Mouse (Mus musculus) thymus, postnatal 25 days (tissue): ENCODE results near the gene Ccn1.

Experiments used
- DNase-seq: peaks from one replicate; pipeline ENCODE4 v3.0.0; 2022

The Ccn1 gene

DNA sequence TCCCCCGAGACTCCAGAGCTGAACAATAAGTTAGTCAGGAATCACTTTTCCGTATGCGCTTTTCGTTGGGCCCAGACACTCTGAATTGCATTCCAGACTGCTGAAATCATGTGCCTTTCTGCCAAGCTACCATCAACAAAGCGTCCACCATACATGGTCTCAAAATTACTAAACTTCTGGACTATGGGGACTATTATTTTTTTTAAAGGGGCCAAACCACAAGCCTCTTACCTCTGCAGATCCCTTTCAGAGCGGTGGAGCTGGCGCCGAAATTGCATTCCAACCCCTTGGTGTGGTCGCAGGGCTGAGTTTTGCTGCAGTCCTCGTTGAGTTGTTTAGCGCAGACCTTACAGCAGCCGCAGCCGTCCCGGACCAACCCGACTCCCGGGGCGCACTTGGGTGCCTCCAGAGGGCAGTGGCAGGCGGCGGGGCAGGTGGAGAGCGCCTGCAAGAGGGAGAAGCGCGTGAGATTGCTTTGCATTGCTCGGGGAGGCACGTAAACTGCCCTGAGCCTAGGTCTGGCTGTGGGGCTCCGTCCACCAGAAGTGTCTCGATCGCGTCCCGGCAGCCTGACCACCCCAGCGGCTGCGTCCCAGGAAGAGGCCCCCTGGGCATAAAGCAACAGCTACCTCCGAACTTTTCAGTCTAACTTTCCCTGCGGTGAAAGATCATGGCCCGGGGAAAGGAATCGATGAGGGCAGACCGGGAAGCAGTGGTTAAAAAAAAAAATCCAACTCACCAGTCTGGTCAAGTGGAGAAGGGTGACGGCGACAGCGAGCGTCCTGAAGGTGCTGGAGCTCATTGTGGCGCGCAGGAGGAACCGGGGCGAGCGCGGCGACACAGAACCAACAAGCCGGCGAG lies 560 bp downstream of the Ccn1 start:
- DNase-seq = no peak

DNA sequence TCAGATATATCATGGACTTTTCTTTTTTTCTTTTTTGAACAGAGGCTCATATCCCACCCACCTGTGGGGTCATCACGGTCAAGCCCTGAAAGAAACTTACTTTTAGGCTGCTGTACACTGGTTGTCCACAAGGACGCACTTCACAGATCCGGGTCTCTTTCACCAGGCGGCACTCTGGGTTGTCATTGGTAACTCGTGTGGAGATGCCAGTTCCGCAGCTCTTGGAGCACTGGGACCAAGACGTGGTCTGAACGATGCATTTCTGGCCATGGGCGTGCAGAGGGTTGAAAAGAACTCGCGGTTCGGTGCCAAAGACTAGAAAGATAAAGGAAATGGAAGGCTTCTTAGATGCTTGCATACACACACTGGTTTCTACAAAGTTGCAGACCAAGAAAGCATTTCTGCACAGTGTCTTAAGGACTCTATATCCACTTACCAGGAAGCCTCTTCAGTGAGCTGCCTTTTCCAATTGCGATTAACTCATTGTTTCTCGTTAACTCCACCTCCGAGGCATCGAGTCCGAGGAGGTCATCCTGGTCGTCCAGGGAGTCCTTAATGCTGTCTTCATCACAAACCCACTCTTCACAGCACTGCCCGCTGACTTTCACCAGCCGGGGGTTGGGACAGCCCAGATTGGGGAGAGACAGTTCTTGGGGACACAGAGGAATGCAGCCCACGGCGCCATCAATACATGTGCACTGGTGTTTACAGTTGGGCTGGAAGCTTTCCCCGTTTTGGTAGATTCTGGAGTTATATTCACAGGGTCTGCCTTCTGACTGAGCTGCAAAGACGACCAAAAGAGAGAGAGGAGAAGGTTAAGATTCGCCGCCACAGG lies 1.5 kb downstream of the Ccn1 start:
- no peak for DNase-seq

DNA sequence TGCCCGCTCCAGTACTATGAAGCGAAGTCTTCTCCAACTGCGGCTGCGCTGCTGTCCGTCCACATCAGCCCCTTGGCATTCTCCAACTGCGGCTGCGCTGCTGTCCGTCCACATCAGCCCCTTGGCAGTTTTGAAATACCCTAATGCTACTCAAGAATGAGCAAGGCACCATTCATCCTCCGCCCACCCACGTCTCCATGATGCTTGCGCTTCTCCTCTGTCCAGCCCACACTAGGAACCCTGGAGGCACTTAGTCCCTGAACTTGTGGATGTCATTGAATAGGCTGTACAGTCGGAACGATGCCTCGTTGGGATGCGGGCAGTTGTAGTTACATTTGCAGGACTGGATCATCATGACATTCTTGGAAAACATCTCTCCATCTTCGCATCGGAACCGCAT lies 2.4 kb downstream of the Ccn1 start:
- no peak for DNase-seq

GRCm38 (mm10) chr3:145646666-145647065 lies 3.1 kb downstream of the Ccn1 start:
- DNase-seq = no peak

- DNase-seq = no peak
Measured at GRCm38 (mm10) chr3:145646009-145646408, 3.8 kb downstream of the Ccn1 start.

GRCm38 (mm10) chr3:145645463-145645862 lies 4.3 kb downstream of the Ccn1 start:
- no peak for DNase-seq

DNA sequence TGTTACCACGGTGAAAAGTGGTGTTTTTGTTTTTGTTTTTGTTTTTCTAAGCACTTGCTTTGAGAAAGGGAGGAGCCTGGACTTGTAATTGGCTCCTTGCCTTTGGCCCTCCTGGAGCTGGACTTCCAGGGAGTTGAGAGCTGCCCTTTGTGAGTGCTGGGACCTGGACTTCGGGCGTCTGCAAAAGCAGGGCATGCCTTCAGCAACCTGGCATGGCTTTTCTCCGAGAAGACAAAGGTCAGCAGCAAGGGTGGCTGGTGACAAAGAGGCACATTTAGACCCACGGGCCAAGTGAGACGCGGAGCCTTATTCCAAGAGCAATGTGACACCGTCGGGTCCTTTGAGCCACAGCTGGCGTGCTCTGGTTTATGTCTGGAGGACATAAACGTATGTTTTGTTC lies 6.9 kb downstream of the Ccn1 start:
- no peak for DNase-seq

DNA sequence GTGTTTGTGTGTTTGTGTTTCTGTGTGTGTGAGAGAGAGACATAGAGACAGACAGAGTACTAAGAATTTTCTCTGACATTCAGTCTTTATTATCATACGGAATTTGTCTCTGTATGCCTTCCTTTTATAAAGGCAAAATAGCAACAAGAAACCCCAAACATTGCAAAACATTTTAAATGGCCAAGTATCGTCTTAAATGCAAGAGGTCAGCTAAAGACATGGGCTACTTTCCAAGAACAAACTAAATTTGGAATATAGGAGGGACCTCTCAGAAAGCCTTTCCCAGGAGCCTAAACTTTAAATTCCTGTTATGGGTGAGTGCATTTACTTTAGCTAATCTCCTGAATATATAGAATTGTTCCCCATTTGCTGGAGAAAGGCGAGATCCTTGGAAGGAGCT lies 7.9 kb downstream of the Ccn1 start:
- DNase-seq = no peak

GRCm38 (mm10) chr3:145641036-145641685 lies 8.6 kb downstream of the Ccn1 start:
- no peak for DNase-seq

DNA sequence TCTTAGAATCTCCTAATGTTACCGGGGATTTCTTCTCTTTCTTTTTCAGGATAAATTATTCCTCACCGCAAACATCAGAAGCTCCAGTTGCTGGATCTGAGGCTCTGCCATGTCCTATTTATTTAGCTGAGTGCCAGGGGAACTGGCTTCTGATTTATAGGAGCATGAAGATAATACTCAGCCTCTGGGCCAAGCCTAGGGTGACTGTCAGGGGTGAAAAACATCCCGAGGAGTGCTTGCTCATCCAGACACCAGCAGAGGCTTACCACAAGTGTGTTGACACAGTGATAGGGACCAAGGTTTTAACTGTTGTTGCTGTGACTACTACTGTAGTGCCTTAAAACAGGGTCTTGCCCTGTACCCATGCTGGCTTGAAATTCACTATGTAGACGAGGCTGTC lies 9.2 kb downstream of the Ccn1 start:
- no peak for DNase-seq

DNA sequence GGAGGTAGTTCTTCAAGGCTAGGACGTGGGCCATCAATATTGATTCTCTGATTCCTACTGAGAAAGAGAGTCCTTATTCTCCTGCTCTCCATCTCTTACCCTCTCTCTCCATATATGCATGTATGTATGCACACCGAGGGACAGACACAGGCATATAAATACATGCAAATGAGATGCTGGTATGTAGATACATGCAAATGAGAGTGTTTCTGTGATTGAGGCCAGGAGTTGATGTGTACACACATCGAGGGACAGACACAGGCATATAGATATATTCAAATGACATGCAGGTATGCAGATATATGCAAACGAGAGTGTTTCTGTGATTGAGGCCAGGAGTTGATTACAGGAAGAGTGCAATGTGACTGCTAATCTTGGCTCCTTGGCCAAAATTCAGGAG lies 9.6 kb downstream of the Ccn1 start:
- no peak for DNase-seq

DNA sequence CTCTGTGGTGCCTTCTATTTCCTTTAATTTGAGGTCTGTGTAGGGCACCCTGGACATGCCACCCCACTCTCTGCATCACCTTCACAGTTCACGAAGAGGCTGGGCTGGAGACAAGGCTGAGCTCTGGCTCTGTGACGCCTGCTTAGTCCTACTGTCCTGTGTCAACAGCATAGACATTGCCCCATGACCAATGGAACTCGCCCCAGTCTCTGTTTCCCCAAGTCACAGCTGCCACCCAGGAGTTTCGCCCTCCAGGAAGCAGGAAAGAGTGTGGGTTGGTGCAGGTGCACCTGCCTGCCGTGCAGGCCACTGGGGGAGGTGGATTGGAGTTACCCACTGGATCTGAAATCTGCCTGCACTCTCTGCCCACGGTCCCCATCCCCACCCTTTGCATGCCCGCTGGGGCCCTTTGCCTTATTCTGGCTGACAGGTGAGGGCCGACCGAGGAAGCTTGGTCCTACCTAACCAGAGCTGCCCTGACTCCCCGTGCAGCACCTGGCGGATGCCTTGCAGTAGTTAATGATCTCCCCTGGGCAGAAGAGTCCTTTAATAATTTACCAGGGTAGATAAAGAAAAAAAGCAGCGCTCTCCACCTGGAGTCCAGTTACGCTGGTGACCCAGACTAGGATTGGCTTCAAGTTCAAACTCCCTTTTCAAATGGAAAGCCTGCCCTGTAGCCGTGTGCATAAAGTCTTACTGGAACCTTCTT lies 15.6 kb downstream of the Ccn1 start:
- DNase-seq = no peak

DNA sequence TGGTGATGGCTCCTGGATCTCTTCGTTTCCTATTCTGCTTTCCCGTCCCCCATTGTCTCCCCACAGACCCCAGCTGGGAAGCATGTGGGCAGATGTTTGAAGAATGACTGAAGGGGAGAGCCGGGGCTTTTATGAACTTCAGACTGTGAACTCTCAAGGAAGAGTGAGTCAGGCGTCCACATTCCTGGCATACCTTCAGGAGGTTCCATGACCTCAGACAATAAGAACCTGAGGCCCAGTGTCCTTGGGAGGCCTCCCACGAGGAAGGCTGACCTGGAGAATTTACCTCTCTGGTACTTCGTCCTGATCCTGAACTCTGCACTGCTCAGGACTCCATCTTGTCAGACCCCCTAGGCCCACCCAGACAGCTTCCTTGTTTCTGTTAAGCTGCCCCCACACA lies 16.9 kb downstream of the Ccn1 start:
- no peak for DNase-seq

DNA sequence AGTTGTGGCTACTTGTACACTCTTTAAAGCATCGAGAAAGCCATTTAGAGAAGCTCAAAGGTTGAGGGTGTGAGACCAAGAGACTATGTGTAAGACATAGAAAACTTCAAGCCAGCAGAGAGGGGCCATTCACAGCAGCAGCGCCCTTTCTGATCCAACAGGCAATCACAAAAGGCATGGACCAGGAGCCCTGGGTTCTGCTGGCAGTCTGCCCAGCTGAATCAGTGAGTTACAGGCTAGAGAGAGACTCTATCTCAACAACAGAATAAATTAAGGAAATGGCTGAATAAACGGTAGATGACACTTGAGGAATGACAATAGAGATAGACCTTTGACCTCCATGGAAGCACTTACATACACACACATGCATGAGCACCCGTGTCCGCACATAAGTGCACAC lies 21.1 kb downstream of the Ccn1 start:
- no peak for DNase-seq

GRCm38 (mm10) chr3:145627830-145628229 lies 22.0 kb downstream of the Ccn1 start:
- no peak for DNase-seq

DNA sequence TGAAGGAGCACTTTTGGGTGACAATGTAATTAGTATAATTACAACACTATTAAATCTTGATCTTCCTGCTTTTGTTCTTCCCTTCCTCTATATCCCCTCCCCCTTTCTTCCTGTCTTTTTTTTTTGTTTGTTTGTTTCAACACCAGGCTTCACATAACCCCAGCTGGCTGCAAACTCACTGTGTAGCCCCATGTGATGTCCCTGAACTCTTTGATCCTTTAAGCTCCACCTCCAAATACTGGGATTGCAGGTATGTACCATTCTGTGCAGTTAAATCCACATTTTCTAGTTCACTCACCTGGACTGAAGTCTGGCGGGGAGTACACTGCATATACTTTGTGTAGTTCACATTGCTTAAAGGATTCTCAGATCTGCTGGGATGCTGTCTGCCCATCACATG lies 23.7 kb downstream of the Ccn1 start:
- no peak for DNase-seq

DNA sequence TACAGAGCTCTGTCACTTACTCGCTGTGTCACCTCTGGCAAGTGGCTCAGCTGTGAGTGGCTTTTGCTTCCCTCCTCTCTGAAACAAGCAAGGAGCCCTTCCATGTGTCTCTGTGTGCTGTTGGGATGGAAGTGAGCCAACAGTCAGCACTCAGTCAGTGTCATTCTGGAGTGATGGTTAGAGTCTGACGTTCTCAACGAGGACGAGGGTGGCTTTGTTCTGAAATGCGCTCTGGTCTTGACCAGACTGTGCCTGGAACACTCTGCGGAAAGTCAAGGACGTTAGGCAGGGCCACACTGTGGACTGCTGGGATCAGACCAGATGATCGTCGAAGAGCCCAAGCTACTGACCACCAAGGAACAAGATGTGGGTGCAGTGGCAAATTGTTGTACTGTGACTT lies 24.2 kb downstream of the Ccn1 start:
- no peak for DNase-seq

- no peak for DNase-seq
Measured at GRCm38 (mm10) chr3:145624786-145625185, 25.0 kb downstream of the Ccn1 start.

- no peak for DNase-seq
Measured at GRCm38 (mm10) chr3:145623047-145623446, 26.7 kb downstream of the Ccn1 start.

DNA sequence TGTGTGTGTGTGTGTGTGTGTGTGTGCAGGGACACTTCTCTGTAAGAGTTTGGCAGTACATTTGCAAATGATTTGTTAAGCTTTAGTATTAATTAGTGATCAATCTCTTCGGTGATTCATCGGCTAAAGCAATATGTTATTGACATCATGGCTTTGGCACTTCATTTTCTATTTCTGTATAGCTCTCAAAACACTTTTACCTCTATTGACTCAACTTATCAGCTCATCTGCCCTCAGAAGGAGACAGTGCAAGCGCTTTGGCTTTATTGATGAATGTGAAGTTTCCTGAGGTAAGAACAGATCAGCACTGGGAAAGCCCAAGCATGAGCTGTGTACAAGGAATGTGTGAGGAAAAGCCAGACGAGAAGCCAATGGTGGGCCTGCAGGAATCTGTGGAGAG lies 28.6 kb downstream of the Ccn1 start:
- DNase-seq = no peak

GRCm38 (mm10) chr3:145619621-145620365 lies 30.0 kb downstream of the Ccn1 start:
- DNase-seq = no peak

DNA sequence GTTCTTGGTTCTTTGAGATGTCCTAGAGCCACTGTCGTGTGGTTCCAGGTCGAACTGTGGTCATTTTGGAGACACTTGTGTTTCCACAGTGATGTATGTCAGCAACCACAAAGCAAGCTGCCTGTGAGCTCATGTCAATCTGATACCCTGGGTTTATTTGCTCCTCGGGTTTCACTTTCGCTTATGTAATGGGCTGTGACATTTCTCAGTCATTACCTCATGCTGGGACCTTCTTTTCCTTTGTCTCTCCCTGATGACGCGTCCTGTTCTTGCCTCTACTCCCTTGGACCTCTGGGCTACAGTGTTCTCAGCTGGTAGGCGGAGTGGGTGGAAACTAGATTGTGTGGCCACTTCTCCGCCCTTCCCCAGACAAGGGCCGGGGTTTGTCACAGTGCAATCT lies 31.5 kb downstream of the Ccn1 start:
- DNase-seq = no peak
